Mouse (Mus musculus): ENCODE measurements around the gene Plxnd1. TPM values are rescaled to one million over a fixed set of nuclear protein-coding genes. Genes with fewer than 3 reads are reported as not detected.

The Plxnd1 gene
- total RNA-seq, 1 experiment from 2014 or later, result 12.2 TPM

DNA sequence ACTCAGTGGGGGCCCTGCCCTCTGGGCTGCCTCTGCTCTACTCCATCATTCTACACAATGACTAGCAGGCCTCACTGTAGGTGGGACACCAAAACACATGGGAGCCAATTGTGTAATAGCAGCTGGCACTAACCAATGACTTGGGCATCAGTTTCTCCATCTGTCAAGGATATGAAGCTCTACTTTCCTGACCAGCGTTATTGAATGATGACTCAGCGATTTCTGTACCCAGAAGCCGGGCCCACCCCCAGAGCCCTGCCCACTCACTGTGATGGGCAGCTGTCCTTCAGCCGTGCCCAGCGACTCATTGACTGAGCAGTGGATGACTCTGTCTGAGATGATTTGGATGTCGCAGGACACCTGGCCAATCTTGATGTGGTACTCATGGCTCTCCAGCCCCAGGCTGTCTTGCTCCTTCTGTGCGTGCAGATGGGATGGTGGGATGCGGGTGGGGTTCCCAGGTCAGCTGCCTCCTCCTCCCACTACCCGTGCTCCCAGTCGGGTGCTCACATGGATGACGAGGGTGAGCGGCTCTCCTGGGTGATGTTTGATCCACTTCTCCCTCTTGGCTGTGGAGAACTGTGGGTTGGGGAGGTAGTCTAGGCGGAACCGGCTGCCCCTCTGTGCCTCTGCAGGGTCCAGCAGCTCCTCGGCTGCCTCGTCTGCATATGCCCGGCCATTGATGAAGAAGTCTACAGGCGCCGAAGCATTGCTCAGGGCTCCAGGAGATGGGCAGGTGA, 28.4 kb downstream of the Plxnd1 start:
- ATAC-seq (ENCODE audit: extremely low read depth, insufficient number of reproducible peaks, low FRiP score, poor library complexity, severe bottlenecking), result no peak

DNA sequence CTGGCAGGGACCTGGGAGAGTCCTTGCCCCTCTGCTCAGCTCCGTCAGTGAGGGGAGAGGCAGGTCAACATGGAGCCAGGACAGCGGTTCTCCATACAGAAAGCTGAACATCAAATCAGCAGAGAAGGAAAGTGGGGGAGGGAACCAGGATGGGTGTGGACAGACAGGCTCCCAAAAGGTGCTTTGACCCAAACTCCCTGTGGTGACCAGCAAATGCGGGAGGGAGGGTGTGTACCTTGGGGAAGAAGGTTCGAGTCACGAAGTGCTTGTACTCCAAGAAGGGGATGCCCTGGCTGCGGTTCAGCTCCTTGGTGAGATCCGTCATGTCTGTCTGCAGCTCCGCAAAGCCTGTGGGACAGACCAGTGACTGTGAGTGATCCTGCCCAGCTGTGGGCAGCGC, 31.1 kb downstream of the Plxnd1 start:
- ATAC-seq (ENCODE audit: extremely low read depth, insufficient number of reproducible peaks, low FRiP score, poor library complexity, severe bottlenecking), result no peak

DNA sequence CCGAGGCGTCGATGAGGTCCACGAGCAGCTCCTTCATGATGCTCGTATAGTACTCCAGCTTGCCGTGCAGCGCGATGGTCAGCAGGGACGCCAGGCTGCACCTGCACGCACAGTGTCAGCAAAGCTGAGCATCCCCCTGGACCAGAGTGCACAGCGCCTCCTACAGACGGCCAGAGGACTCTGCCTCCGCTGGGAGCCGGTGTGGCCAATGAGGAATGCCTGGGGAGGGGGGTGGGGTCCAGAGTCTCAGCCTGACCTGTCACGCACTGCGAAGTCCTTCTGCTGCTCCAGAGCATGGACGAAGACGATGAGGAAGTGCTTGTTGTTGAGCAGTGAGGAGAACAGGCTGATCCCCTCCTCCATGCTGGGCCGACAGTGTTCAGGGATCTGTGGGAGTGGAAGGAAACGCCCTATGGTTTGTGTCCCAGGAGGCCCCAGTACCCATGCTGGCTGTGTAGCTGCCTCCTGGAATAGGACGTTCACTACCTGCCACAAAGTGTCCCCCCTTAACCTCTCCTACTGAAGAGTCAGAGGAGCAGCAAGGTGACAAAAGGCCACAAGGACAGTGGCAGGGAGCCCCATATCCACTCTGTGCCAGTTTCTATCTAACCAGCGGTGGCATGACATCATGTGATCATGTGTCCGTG, 32.2 kb downstream of the Plxnd1 start:
- ATAC-seq (ENCODE audit: extremely low read depth, insufficient number of reproducible peaks, low FRiP score, poor library complexity, severe bottlenecking), result no peak

DNA sequence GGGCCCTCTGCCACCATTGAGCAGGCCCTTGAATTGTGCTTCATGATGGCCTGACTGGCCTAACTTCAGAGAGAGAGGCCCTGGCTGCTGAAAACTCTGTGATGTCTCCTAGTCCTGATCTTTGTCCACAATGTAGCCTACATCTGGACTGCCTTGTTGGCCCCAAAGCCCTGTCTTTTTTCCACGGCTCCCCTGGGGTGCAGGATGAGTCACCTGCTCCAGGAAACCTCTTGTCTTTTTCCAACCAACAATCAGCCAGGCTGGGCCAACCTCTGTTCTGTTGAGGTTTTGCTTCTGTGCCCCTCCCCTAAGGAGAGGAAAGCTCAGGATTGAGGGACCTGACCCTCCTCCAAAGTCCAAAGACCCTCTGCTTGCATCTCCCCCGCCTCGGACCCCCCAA, 33.1 kb downstream of the Plxnd1 start:
- no peak for ATAC-seq (ENCODE audit: extremely low read depth, insufficient number of reproducible peaks, low FRiP score, poor library complexity, severe bottlenecking)

DNA sequence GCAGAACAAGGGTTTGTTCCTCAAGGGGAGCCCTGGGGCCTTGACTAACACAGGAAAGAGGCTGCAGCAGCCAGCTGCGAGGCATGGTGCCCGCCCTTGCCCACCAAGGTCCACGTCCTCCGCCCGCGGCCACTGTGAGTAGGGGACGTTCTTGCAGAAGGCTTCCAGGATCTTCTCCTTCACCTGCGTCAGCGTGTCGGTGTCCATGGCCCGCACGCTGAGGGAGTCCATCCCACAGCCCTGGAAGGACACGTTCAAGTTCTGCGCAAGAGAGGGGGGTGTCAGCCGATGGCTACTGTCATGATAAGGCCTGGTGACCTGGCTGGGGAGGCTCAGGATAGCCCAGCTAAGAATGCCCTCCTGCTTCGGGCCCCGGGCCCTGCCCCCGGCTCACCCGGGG, 34.5 kb downstream of the Plxnd1 start:
- ATAC-seq (ENCODE audit: extremely low read depth, insufficient number of reproducible peaks, low FRiP score, poor library complexity, severe bottlenecking), result no peak

DNA sequence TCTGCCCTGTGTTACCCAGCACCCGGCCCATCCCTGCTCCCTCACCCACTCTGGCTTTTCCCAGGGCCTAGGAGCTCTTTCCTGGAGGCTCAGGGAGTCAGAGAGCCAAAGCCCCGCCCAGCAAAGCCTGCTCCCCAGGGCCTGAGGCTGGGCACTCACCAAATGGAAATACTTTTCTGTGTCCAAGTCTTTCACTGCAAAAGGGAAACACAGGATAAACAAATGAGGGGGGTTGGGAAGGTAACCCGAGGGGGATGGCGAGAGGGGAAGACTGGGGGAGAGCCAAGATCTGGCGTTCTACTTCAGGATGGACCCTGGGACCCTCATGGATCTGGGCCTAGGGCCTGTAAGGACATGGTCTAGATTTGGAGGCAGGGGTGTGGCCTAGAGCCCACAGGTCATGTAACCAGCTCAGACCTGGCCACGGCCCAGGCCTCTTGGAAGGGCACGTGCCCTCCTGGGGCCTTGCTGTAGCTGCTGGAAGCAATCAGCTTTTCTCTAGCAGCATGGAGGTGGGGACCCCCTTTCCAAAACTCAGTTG, 35.6 kb downstream of the Plxnd1 start:
- ATAC-seq (ENCODE audit: extremely low read depth, insufficient number of reproducible peaks, low FRiP score, poor library complexity, severe bottlenecking), result no peak

DNA sequence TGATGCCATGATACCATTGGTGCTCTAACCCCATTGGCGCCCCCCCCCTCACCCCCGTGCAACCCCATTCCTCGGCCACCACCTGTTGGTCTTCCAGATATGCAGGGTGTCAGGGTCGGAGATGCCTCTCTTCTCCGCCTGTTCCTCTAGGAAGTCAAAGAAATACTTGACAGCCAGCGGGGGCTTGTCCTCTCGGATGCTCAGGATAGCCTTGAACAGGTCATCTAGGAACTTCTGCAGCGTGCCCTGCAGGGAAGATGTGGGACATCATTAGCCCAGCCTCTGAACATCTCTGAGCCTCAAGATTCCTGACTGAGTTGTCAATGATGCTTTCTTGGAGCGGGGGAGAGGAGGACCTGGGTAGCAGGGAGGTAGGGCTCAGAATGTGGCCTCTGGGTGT, 36.4 kb downstream of the Plxnd1 start:
- ATAC-seq (ENCODE audit: extremely low read depth, insufficient number of reproducible peaks, low FRiP score, poor library complexity, severe bottlenecking), result no peak

DNA sequence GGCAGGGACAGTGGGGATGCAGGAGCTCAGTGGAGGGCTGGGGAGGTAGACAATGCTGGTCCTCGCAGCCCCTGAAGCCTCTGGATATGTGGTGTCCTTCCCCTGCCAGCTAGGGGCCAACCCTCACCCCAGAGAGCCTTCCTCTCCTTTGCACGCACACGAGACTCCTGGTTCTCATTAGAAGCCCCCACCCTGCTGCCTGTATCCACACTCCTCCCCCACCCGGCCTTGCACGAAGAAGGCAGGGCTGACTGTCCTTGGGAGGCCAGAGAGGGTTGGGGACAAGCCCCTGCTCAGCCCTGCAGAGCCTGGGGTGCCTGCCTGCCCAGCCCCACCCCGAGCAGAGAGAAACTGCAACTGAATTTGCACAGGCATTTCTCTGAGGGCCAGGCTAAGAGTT, 37.1 kb downstream of the Plxnd1 start:
- no peak for ATAC-seq (ENCODE audit: extremely low read depth, insufficient number of reproducible peaks, low FRiP score, poor library complexity, severe bottlenecking)

DNA sequence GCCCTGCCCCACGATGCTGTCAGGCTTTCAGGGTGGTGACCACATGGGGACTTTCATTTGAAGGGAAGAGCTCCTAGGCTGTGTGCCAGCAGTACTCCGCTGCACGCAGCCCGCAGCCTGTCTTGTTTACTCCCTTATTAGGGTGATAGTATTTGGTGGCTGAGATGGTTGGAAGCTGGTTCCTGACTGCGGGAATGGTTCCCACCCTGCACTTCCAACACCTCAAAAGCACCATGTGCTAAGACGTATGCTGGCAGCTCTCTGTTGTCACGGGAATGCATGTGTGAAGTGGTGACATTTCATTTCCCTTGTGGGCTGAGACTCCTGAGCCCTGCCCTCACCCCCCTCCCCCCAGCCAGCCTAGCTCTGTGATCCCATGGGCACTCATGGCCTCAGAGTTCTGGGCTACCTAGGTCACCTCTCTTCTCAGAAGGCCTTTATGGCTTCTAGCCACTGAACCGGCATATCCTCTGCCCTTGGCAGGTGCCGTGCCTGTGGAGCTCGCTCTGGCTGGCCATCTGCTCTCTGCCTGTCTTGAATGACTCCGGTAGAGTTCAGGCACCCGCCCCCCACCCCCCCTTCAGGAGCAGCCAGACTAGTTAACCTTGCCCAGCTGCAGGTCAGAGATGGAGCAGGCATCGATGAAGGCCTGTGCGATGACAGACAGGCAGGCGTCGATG, 37.7 kb downstream of the Plxnd1 start:
- ATAC-seq (ENCODE audit: extremely low read depth, insufficient number of reproducible peaks, low FRiP score, poor library complexity, severe bottlenecking), result no peak

DNA sequence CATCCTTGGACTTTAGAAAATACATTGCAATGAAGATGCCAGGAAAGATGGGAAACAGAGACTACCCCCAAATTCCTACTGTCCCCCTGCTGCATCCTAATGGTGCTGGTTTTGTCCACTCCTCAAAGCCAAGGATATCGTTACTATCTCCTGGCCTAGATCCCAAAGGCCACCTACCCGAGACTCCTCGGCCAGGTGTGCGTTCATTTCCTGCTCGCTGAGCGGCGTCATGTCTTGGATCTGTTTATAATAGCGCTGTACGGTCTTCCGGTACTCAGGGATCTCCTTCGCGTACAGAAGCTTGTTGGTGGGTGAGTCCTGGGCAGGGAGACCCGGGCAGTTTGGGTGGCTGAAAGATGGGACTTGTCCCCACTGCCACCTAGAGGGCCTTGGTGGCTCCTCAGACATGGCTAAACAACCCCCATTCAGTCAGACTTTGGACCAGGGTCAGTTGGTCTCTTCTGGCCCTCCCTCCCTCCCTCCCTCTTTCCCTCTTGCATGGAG, 38.3 kb downstream of the Plxnd1 start:
- ATAC-seq (ENCODE audit: extremely low read depth, insufficient number of reproducible peaks, low FRiP score, poor library complexity, severe bottlenecking), result no peak

DNA sequence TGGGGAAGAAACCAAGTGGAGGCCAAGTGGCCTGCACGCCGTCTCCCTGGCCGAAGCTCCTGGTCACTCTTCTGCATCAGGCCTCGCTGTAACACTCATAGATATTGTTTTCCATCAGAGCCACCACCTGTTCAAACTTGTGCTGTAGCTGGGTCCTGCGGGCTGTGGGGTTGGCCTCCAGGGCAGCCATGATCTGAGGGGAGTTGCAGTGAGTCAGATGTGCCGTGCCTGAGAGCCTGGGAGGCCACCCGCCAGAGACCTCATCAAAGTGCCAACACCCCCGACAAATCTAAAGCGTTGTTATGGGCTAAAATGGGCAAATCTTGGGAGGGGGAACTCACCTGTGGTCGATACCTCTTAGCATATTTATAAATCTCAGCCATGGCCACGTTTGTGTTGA, 39.1 kb downstream of the Plxnd1 start:
- ATAC-seq (ENCODE audit: extremely low read depth, insufficient number of reproducible peaks, low FRiP score, poor library complexity, severe bottlenecking), result no peak

DNA sequence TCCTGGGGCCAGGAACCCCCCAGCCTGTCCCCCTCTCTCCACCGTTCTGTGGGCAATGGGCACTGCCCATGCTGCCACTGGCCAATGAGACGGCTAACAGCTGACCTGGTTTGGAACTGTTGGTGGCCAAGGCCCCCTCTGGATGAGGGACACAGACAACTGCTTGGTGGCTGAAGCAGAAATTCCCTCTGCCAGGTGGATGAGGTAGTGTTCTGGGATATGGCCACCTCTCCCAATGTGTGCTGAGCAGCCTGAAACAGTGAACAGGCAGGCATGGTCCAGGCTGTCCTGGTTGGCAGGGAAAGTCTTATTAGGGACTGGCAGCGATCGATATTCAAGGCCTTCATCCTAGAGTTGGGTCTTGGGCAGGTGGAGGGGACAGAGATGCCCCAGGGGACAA, 39.6 kb downstream of the Plxnd1 start:
- no peak for ATAC-seq (ENCODE audit: extremely low read depth, insufficient number of reproducible peaks, low FRiP score, poor library complexity, severe bottlenecking)

DNA sequence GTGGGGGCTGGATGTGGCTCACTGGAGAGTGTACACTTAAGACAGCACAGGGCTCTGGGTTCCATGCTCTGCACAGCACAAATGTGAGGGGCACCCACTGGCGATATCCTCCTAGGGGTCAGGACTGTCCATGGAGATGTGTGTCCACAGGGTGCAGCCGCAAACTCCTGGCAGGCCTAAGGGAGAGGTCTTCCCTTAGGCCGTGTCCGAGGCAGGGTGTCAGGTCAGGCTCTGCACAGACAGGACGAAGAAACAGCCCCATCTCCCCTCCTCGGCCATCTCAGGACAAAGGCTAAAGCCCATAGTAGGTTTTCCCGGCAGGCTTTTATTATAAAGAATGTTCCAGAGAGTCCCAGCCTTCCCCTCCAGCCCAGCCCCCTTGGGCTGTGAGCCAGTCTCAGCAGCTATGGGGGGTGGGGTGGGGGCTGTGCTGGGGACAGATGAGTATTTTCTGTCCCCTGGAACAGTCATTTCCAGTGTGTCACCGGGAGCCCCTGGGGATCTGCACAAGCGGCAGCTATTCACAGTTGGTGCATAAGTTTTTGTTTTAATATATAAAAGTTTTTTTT, 40.2 kb downstream of the Plxnd1 start:
- ATAC-seq (ENCODE audit: extremely low read depth, insufficient number of reproducible peaks, low FRiP score, poor library complexity, severe bottlenecking), result no peak

DNA sequence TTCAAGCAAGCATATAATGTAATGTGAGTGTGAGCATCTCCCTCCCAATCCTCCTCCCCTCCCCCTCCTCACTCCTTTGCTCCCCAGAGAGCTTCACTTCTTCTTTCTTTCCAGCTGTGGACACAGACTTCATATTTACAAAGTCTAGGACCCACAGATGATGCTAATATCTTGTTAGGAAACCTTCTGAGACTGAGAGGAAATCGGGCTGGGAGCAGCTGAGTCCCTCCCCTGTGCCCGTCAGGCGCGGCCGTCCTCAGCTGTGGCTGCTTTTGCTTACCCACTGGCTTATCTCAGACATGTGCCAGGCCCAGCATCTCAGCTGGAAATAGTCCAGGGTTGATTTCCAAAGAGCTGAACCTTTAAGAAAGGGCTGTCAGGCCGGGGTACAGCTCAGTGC, 48.4 kb downstream of the Plxnd1 start:
- no peak for ATAC-seq (ENCODE audit: extremely low read depth, insufficient number of reproducible peaks, low FRiP score, poor library complexity, severe bottlenecking)

DNA sequence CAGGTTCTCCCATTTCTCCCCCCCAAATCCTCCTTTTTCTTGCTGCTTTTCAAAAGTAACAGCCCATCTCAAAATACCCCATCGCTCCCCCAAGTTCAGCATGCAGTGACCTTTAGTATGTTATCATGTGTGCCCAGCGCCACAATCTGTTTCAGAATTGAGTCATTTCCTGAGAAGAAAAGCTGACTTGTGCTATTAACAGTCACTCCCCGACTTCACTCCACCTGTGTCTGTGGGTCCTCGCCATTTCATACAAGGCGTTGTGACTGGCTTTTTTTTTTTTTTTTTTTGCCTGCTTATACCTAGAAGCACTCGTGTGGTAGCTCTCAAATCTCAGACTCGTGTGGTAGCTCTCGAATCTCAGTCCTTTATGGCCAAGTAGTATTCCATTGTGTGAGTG, 49.2 kb downstream of the Plxnd1 start:
- ATAC-seq (ENCODE audit: extremely low read depth, insufficient number of reproducible peaks, low FRiP score, poor library complexity, severe bottlenecking), result no peak

DNA sequence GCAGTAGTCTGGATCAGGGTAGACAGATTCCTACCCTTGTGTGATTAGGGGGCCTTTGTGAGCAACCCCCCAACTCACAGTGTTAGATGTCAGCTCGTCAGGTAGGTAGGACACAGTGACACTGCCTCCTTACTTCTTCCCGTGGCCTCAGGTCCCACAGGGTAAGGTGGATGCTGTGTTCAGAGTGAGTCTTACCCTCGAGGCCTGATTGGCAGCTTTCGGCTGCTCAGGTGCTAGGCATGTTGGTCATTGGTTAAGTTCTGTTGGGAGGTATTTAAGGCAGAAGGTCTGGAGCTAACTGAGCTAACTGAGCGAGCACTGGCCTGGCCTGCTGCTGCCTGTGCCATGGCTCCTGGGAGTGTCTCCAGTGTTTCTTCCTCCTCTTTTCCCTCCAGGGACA, 50.2 kb downstream of the Plxnd1 start, which contains the start of gene H1foo:
Gene H1foo (plus strand): TSS at position 301 of the 400 bp plus-strand sequence.
- no peak for ATAC-seq (ENCODE audit: extremely low read depth, insufficient number of reproducible peaks, low FRiP score, poor library complexity, severe bottlenecking)

DNA sequence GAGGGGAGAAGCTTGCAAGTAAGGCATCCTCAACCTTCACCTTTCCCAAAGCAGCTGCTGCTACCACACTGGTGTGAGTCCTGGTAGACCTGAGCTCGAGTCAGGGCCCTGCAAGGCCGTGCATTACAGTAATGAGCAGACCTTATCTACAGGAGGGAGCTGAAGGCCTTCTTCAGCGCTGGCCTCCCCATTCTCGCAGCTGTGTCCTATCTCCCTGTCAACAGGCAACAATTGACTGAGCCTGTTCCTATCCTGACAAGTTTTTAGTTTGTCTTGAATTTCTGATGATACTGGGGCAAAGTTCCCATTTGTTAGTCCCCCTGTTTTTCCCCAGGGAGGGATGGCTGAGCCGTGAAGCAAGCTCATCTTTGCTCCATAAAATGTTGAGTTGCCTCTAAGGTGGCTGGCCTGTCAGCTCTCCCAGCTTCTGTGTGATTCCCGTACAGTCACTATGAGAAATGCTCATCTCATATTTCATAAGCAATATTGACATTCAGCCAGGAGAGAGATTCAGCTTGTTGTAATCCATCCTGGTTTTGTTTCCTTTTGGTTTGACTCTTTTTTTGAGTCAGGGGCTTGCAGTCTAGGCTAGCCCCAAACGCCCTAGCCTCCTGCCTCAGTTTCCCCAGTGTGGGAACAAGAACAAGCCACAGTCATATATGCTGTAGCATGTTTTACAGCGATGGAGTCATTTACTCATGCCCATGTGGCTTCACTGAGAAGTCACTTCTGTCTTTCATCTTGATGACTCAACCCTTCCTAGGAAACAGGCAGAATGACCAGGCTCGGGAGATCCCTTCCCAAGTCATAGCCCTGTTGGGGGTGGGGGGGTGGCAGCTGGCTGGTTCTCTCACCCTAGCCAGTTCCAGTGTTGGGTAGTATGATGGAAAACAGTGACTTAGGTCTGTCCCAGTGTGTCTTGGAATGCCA, 51.0 kb downstream of the Plxnd1 start:
- ATAC-seq (ENCODE audit: extremely low read depth, insufficient number of reproducible peaks, low FRiP score, poor library complexity, severe bottlenecking), result no peak

DNA sequence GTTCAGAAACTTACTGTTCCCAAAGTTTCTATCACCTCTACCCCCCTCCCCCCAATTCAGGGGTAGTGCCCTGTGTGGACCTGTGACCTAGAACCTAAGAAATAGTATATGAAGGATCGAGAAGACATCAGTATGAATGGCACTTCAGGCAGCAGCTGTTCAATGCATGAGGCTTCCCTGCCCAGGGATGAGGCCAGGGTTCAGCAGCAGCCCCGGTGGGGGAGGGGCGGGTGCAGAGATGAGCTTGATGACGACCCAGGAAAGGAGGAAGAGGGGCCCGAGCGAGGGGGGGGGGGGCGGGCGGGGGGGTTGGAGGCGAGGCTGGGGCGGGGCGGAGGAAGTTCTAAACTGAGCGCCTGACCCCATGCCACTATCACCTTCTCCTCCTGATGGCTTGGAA, 53.7 kb downstream of the Plxnd1 start:
- ATAC-seq (ENCODE audit: extremely low read depth, insufficient number of reproducible peaks, low FRiP score, poor library complexity, severe bottlenecking), result no peak
